Mouse (Mus musculus) midbrain, embryonic 15.5 days (tissue): ENCODE measurements around the gene Kcng4. TPM values are rescaled to one million over a fixed set of nuclear protein-coding genes. Genes with fewer than 3 reads are reported as not detected.

Source experiments
- ATAC-seq: fragments of 200-750 bp; cut with Nextera tagmentation; replicated peaks from 2 replicates; pipeline ENCODE4 v1.8.0; 2017; ENCODE audit warnings: moderate TSS enrichment
- H3K27ac ChIP-seq: fragments of 300-500 bp; sonication (generic); 2 replicates; pipeline ENCODE4 v1.5.1; 2015; ENCODE audit warnings: mild to moderate bottlenecking, inconsistent platforms
- H3K27me3 ChIP-seq: fragments of 300-500 bp; sonication (generic); replicated peaks from 2 replicates; pipeline ENCODE4 v1.6.1; 2015; ENCODE audit warnings: inconsistent platforms
- H3K36me3 ChIP-seq: fragments of 300-500 bp; sonication (generic); replicated peaks from 2 replicates; pipeline ENCODE4 v1.6.1; 2015; ENCODE audit warnings: inconsistent platforms
- H3K4me1 ChIP-seq: fragments of 300-500 bp; sonication (generic); 2 replicates; pipeline ENCODE4 v1.6.1; 2015; ENCODE audit warnings: inconsistent platforms
- H3K4me2 ChIP-seq: fragments of 300-500 bp; sonication (generic); 2 replicates; pipeline ENCODE4 v1.6.1; 2015; ENCODE audit warnings: inconsistent platforms, mild to moderate bottlenecking, moderate library complexity
- H3K4me3 ChIP-seq: fragments of 300-500 bp; sonication (generic); 2 replicates; pipeline ENCODE4 v1.5.1; 2015; ENCODE audit warnings: mild to moderate bottlenecking, inconsistent platforms
- H3K9ac ChIP-seq: fragments of 300-500 bp; sonication (generic); 2 replicates; pipeline ENCODE4 v1.6.1; 2015; ENCODE audit warnings: mild to moderate bottlenecking, inconsistent platforms
- H3K9me3 ChIP-seq: fragments of 300-500 bp; sonication (generic); 2 replicates; pipeline ENCODE4 v1.6.1; 2016; ENCODE audit warnings: inconsistent platforms
- WGBS: fragments of 180-500 bp; shearing (Covaris S2); methylation state at CpG from one replicate; pipeline ENCODE4 v1.1.7; 2015; ENCODE audit warnings: mixed read lengths; 5-methylcytosine and 5-hydroxymethylcytosine counted together
- polyA plus RNA-seq: library from polyadenylated mRNA; unstranded; fragments of >200 nt; fragmentation: Nextera tagmentation; extraction: Ambion mirVana; gene quantifications from 2 replicates; pipeline ENCODE4 v1.2.1, GENCODE M21; 2015

The Kcng4 gene
- polyA plus RNA-seq, 1 experiment from 2014 or later, result 0.14 TPM

GRCm38 (mm10) chr8:119637381-119637780 is 1.9 kb upstream of the Kcng4 start:
- 87% methylated on average over 4 of the region's 4 CpGs for WGBS
- no peaks in the 10 kb centered on the region for H3K9me3 ChIP-seq

GRCm38 (mm10) chr8:119636766-119637165 is 1.3 kb upstream of the Kcng4 start:
- ATAC-seq, result no peak
- WGBS, result 65% methylated on average over 7 of the region's 7 CpGs
- H3K4me3 ChIP-seq, result no peak overlapping the region

More at GRCm38 (mm10) chr8:119637381-119637780, 1.9 kb upstream of the Kcng4 start:
- no peak overlapping the region for H3K4me2 ChIP-seq
- peaks cover 9% of the 10 kb centered on the region for H3K4me1 ChIP-seq
- no peak overlapping the region for H3K9ac ChIP-seq
- H3K27ac ChIP-seq, result no peak overlapping the region
- H3K27me3 ChIP-seq, result 0 out of 2 replicates have a peak, but pooled peaks cover 12% of the 10 kb centered on the region
- H3K36me3 ChIP-seq, result no peaks in the 10 kb centered on the region
- H3K4me3 ChIP-seq, result no peak overlapping the region
- no peak for ATAC-seq

GRCm38 (mm10) chr8:119635958-119636357 is 478 bp upstream of the Kcng4 start:
- Histone ChIP-seq H3K27me3 (0 out of 2 replicates have a peak, but pooled peaks cover 12% of the 10 kb centered on the region), H3K27ac (no peak overlapping the region), H3K9ac (peak overlapping the region; percentile 16; the same call in 1 of the 2 replicates), H3K4me1 (peaks cover 12% of the 10 kb centered on the region), H3K36me3 (no peaks in the 10 kb centered on the region), H3K4me2 (no peak overlapping the region), H3K4me3 (no peak overlapping the region), H3K9me3 (no peaks in the 10 kb centered on the region)
- WGBS, result 52% methylated on average over 2 of the region's 2 CpGs
- no peak for ATAC-seq

More at GRCm38 (mm10) chr8:119636766-119637165, 1.3 kb upstream of the Kcng4 start:
- Histone ChIP-seq H3K27ac (no peak overlapping the region), H3K4me2 (no peak overlapping the region), H3K9me3 (no peaks in the 10 kb centered on the region), H3K4me1 (peaks cover 9% of the 10 kb centered on the region), H3K27me3 (0 out of 2 replicates have a peak, but pooled peaks cover 12% of the 10 kb centered on the region), H3K36me3 (no peaks in the 10 kb centered on the region), H3K9ac (no peak overlapping the region)

- Histone ChIP-seq H3K27ac (no peak overlapping the region), H3K9ac (no peak overlapping the region), H3K4me3 (no peak overlapping the region), H3K9me3 (no peaks in the 10 kb centered on the region), H3K4me2 (no peak overlapping the region), H3K4me1 (peaks cover 14% of the 10 kb centered on the region), H3K36me3 (no peaks in the 10 kb centered on the region), H3K27me3 (0 out of 2 replicates have a peak, but pooled peaks cover 12% of the 10 kb centered on the region)
- WGBS, result 11% methylated on average over 14 of the region's 14 CpGs
- no peak for ATAC-seq
Measured at GRCm38 (mm10) chr8:119634616-119635336, 704 bp downstream of the Kcng4 start.

- WGBS, result 54% methylated on average over 29 of the region's 29 CpGs
- Histone ChIP-seq H3K9ac (no peak overlapping the region), H3K9me3 (no peaks in the 10 kb centered on the region), H3K4me1 (peaks cover 14% of the 10 kb centered on the region), H3K4me3 (no peak overlapping the region), H3K27ac (no peak overlapping the region), H3K27me3 (0 out of 2 replicates have a peak, but pooled peaks cover 12% of the 10 kb centered on the region), H3K4me2 (no peak overlapping the region), H3K36me3 (no peaks in the 10 kb centered on the region)
- ATAC-seq, result no peak
Measured at GRCm38 (mm10) chr8:119632909-119633308, 2.6 kb downstream of the Kcng4 start.

GRCm38 (mm10) chr8:119632246-119632645 is 3.2 kb downstream of the Kcng4 start:
- Histone ChIP-seq H3K36me3 (no peaks in the 10 kb centered on the region), H3K9ac (no peak overlapping the region), H3K27me3 (0 out of 2 replicates have a peak, but pooled peaks cover 12% of the 10 kb centered on the region), H3K4me1 (peaks cover 14% of the 10 kb centered on the region), H3K9me3 (no peaks in the 10 kb centered on the region), H3K4me2 (no peak overlapping the region), H3K4me3 (no peak overlapping the region), H3K27ac (no peak overlapping the region)
- ATAC-seq, result no peak
- WGBS, result 86% methylated on average over 9 of the region's 9 CpGs

- Histone ChIP-seq H3K4me3 (no peak overlapping the region), H3K9ac (no peak overlapping the region), H3K36me3 (no peaks in the 10 kb centered on the region), H3K9me3 (no peaks in the 10 kb centered on the region), H3K4me1 (peaks cover 14% of the 10 kb centered on the region), H3K4me2 (no peak overlapping the region), H3K27ac (no peak overlapping the region), H3K27me3 (0 out of 2 replicates have a peak, but pooled peaks cover 12% of the 10 kb centered on the region)
- no peak for ATAC-seq
- WGBS, result 38% methylated on average over 3 of the region's 3 CpGs
Measured at GRCm38 (mm10) chr8:119630841-119631240, 4.6 kb downstream of the Kcng4 start.

GRCm38 (mm10) chr8:119627613-119628359 is 7.7 kb downstream of the Kcng4 start:
- no peaks in the 10 kb centered on the region for H3K36me3 ChIP-seq
- no peak overlapping the region for H3K4me3 ChIP-seq
- WGBS, result 54% methylated on average over 10 of the region's 10 CpGs
- no peak overlapping the region for H3K27ac ChIP-seq
- peaks cover 6% of the 10 kb centered on the region; the same call in 1 of the 2 replicates for H3K4me1 ChIP-seq
- no peak for ATAC-seq
- H3K9me3 ChIP-seq, result no peaks in the 10 kb centered on the region
- H3K4me2 ChIP-seq, result no peak overlapping the region
- no peak overlapping the region for H3K9ac ChIP-seq
- no peaks in the 10 kb centered on the region for H3K27me3 ChIP-seq

- H3K36me3 ChIP-seq, result no peaks in the 10 kb centered on the region
- 81% methylated on average over 7 of the region's 7 CpGs for WGBS
- ATAC-seq, result no peak
Measured at GRCm38 (mm10) chr8:119627199-119627598, 8.3 kb downstream of the Kcng4 start.

GRCm38 (mm10) chr8:119625788-119626187 is 9.7 kb downstream of the Kcng4 start:
- H3K4me2 ChIP-seq, result no peak overlapping the region
- H3K36me3 ChIP-seq, result no peaks in the 10 kb centered on the region
- WGBS, result 79% methylated on average over 22 of the region's 22 CpGs
- H3K4me1 ChIP-seq, result peaks cover under 1% of the 10 kb centered on the region; the same call in 1 of the 2 replicates
- H3K27me3 ChIP-seq, result no peaks in the 10 kb centered on the region
- H3K27ac ChIP-seq, result no peak overlapping the region
- H3K9ac ChIP-seq, result no peak overlapping the region
- no peaks in the 10 kb centered on the region for H3K9me3 ChIP-seq
- ATAC-seq, result no peak
- no peak overlapping the region for H3K4me3 ChIP-seq

More at GRCm38 (mm10) chr8:119627199-119627598, 8.3 kb downstream of the Kcng4 start:
- no peaks in the 10 kb centered on the region for H3K9me3 ChIP-seq
- H3K27ac ChIP-seq, result no peak overlapping the region
- no peak overlapping the region for H3K9ac ChIP-seq
- no peaks in the 10 kb centered on the region for H3K27me3 ChIP-seq
- peaks cover 6% of the 10 kb centered on the region; the same call in 1 of the 2 replicates for H3K4me1 ChIP-seq
- no peak overlapping the region for H3K4me3 ChIP-seq
- no peak overlapping the region for H3K4me2 ChIP-seq

- no peak overlapping the region for H3K4me2 ChIP-seq
- H3K4me3 ChIP-seq, result no peak overlapping the region
- H3K36me3 ChIP-seq, result no peaks in the 10 kb centered on the region
- no peaks in the 10 kb centered on the region for H3K4me1 ChIP-seq
- WGBS, result 88% methylated on average over 7 of the region's 7 CpGs
- H3K9me3 ChIP-seq, result no peaks in the 10 kb centered on the region
- no peaks in the 10 kb centered on the region for H3K27me3 ChIP-seq
- H3K27ac ChIP-seq, result no peak overlapping the region
- no peak overlapping the region for H3K9ac ChIP-seq
- no peak for ATAC-seq
Measured at GRCm38 (mm10) chr8:119624916-119625315, 10.6 kb downstream of the Kcng4 start.

GRCm38 (mm10) chr8:119623744-119624143 is 11.7 kb downstream of the Kcng4 start:
- no peaks in the 10 kb centered on the region for H3K9me3 ChIP-seq
- H3K9ac ChIP-seq, result no peak overlapping the region
- 88% methylated on average over 1 of the region's 1 CpGs for WGBS
- H3K36me3 ChIP-seq, result no peaks in the 10 kb centered on the region
- H3K4me1 ChIP-seq, result no peaks in the 10 kb centered on the region
- H3K27me3 ChIP-seq, result no peaks in the 10 kb centered on the region
- H3K27ac ChIP-seq, result no peak overlapping the region
- no peak for ATAC-seq
- H3K4me3 ChIP-seq, result no peak overlapping the region
- no peak overlapping the region for H3K4me2 ChIP-seq
